Mouse (Mus musculus) large intestine, adult 2 months (tissue): ENCODE results near the gene Krt84. TPM values are rescaled to one million over a fixed set of nuclear protein-coding genes. Genes with fewer than 3 reads are reported as not detected.
"Not testable (repeated sequence)": the region's sequence is repeated elsewhere in the genome, so short reads cannot be mapped to it uniquely, and the experiment has no call there.

Experiments used
- DNase-seq: peaks from one replicate; pipeline ENCODE4 v3.0.0-alpha.2; 2012; ENCODE audit warnings: low read depth, low spot score
- WGBS: fragments of 180-500 bp; shearing (Covaris S2); methylation state at CpG from one replicate; pipeline ENCODE4 v1.1.7; 2018; 5-methylcytosine and 5-hydroxymethylcytosine counted together
- polyA plus RNA-seq: library from polyadenylated mRNA; depleted of rRNA; stranded (reverse); fragments of >200 nt; gene quantifications from 2 replicates; pipeline ENCODE4 v1.2.3, GENCODE M21; 2012; rRNA removed

The Krt84 gene
- polyA plus RNA-seq, result 0.32 and 1.5 TPM in 2 replicates

GRCm38 (mm10) chr15:101532720-101533119 is at the start of gene Krt84:
Gene Krt84, minus strand, starts transcription at chr15:101532820.
- no peak for DNase-seq
- 51% methylated on average over 7 of the region's 7 CpGs for WGBS

- DNase-seq, result no peak
- 62% methylated on average over 3 of the region's 3 CpGs for WGBS
Observed at GRCm38 (mm10) chr15:101581701-101582100, 49.1 kb upstream of the Krt84 start.

GRCm38 (mm10) chr15:101575506-101575905 is 42.9 kb upstream of the Krt84 start:
- WGBS, result 39% methylated on average over 5 of the region's 5 CpGs
- DNase-seq, result no peak

GRCm38 (mm10) chr15:101573796-101574345 is 41.3 kb upstream of the Krt84 start, which contains the start of gene Krt75:
Gene Krt75, minus strand, starts transcription at chr15:101573904.
- DNase-seq, result no peak
- WGBS, result 35% methylated on average over 15 of the region's 15 CpGs

- WGBS, result 41% methylated on average over 7 of the region's 7 CpGs
- DNase-seq, result no peak
Observed at GRCm38 (mm10) chr15:101567780-101568179, 35.2 kb upstream of the Krt84 start.

GRCm38 (mm10) chr15:101562850-101563249 is 30.2 kb upstream of the Krt84 start, which contains the start of gene Krt90:
Gene Krt90, minus strand, starts transcription at chr15:101562950.
- WGBS, result 66% methylated on average over 5 of the region's 5 CpGs
- DNase-seq, result no peak

GRCm38 (mm10) chr15:101558034-101558646 is 25.5 kb upstream of the Krt84 start:
- no peak for DNase-seq
- WGBS, result 25% methylated on average over 7 of the region's 7 CpGs

- 0% methylated on average over 11 of the region's 11 CpGs for whole genome bisulfite sequencing
- DNase-seq, result no peak
Observed at GRCm38 (mm10) chr15:101553169-101553568, 20.5 kb upstream of the Krt84 start.

GRCm38 (mm10) chr15:101552188-101552587 is 19.6 kb upstream of the Krt84 start:
- no peak for DNase-seq
- 31% methylated on average over 8 of the region's 8 CpGs for WGBS

GRCm38 (mm10) chr15:101550567-101550966 is 17.9 kb upstream of the Krt84 start, which contains the start of gene Krt82:
Gene Krt82, minus strand, starts transcription at chr15:101550667.
- 81% methylated on average over 7 of the region's 7 CpGs for WGBS
- no peak for DNase-seq

GRCm38 (mm10) chr15:101544478-101544877 is 11.9 kb upstream of the Krt84 start:
- no peak for DNase-seq
- 81% methylated on average over 3 of the region's 3 CpGs for WGBS

GRCm38 (mm10) chr15:101542543-101542942 is 9.9 kb upstream of the Krt84 start:
- DNase-seq, result no peak
- 72% methylated on average over 9 of the region's 9 CpGs for WGBS

- 22% methylated on average over 4 of the region's 4 CpGs for WGBS
- DNase-seq, result no peak
Observed at GRCm38 (mm10) chr15:101538580-101538900, 5.9 kb upstream of the Krt84 start.

- no peak for DNase-seq
Observed at GRCm38 (mm10) chr15:101537864-101538579, 5.4 kb upstream of the Krt84 start.

GRCm38 (mm10) chr15:101536054-101536850 is 3.6 kb upstream of the Krt84 start:
- 61% methylated on average over 9 of the region's 9 CpGs for WGBS
- no peak for DNase-seq

More at GRCm38 (mm10) chr15:101537864-101538579, 5.4 kb upstream of the Krt84 start:
- WGBS, result 16% methylated on average over 7 of the region's 7 CpGs

- peak; percentile 81 for DNase-seq
- WGBS, result 35% methylated on average over 4 of the region's 4 CpGs
Observed at GRCm38 (mm10) chr15:101522556-101523232, 9.9 kb downstream of the Krt84 start.

- WGBS, result 13% methylated on average over 2 of the region's 2 CpGs
- DNase-seq, result no peak
Observed at GRCm38 (mm10) chr15:101519792-101520191, 12.8 kb downstream of the Krt84 start.

- DNase-seq, result not testable (repeated sequence)
- 77% methylated on average over 2 of the region's 2 CpGs for WGBS
Observed at GRCm38 (mm10) chr15:101517161-101517560, 15.5 kb downstream of the Krt84 start, which contains the start of gene Gm49425. Gene Gm49425, minus strand, starts transcription at chr15:101517261.

GRCm38 (mm10) chr15:101508247-101508646 is 24.4 kb downstream of the Krt84 start:
- DNase-seq, result no peak
- 64% methylated on average over 9 of the region's 9 CpGs for WGBS
